Mouse (Mus musculus) 3134 (cell line): Measurements from ENCODE around the gene Ebf1.

ENCODE experiments used
- DNase-seq: peaks from one replicate; pipeline ENCODE4 v3.0.0-alpha.2; 2011; ENCODE audit warnings: low spot score; ENCODE audit not compliant: insufficient read length; ENCODE audit errors: extremely low read depth

Gene Ebf1

GRCm38 (mm10) chr11:44770989-44771564, 154.0 kb downstream of the Ebf1 start:
- DNase-seq: no peak

- DNase-seq: peak; percentile 9
Measured at GRCm38 (mm10) chr11:44774411-44774810, 157.3 kb downstream of the Ebf1 start.

GRCm38 (mm10) chr11:44775549-44775948, 158.4 kb downstream of the Ebf1 start:
- no peak for DNase-seq

- DNase-seq: no peak
Measured at GRCm38 (mm10) chr11:44776556-44776955, 159.4 kb downstream of the Ebf1 start.

GRCm38 (mm10) chr11:44777331-44778310, 160.5 kb downstream of the Ebf1 start:
- DNase-seq: no peak

- DNase-seq: peak; percentile 50
Measured at GRCm38 (mm10) chr11:44779030-44779429, 161.9 kb downstream of the Ebf1 start.

GRCm38 (mm10) chr11:44784255-44785029, 167.3 kb downstream of the Ebf1 start:
- no peak for DNase-seq

- DNase-seq: no peak
Measured at GRCm38 (mm10) chr11:44785063-44785462, 167.9 kb downstream of the Ebf1 start.

GRCm38 (mm10) chr11:44785479-44785878, 168.4 kb downstream of the Ebf1 start:
- DNase-seq: no peak

- no peak for DNase-seq
Measured at GRCm38 (mm10) chr11:44788003-44788402, 170.9 kb downstream of the Ebf1 start.

GRCm38 (mm10) chr11:44792816-44793215, 175.7 kb downstream of the Ebf1 start:
- DNase-seq: no peak

- DNase-seq: no peak
Measured at GRCm38 (mm10) chr11:44794883-44795282, 177.8 kb downstream of the Ebf1 start.

- DNase-seq: no peak
Measured at GRCm38 (mm10) chr11:44795767-44796166, 178.7 kb downstream of the Ebf1 start.

- DNase-seq: no peak
Measured at GRCm38 (mm10) chr11:44798270-44798669, 181.2 kb downstream of the Ebf1 start.

GRCm38 (mm10) chr11:44804046-44804445, 186.9 kb downstream of the Ebf1 start:
- DNase-seq: no peak

- DNase-seq: no peak
Measured at GRCm38 (mm10) chr11:44806589-44806988, 189.5 kb downstream of the Ebf1 start.

- DNase-seq: no peak
Measured at GRCm38 (mm10) chr11:44808855-44809546, 191.9 kb downstream of the Ebf1 start.

- no peak for DNase-seq
Measured at GRCm38 (mm10) chr11:44811007-44811406, 193.9 kb downstream of the Ebf1 start.

- DNase-seq: peak; percentile 58
Measured at GRCm38 (mm10) chr11:44812193-44812746, 195.2 kb downstream of the Ebf1 start.

- no peak for DNase-seq
Measured at GRCm38 (mm10) chr11:44813534-44813933, 196.4 kb downstream of the Ebf1 start.
